Mouse (Mus musculus): Measurements from ENCODE around the gene Ano6. TPM values are rescaled to one million over a fixed set of nuclear protein-coding genes. Genes with fewer than 3 reads are reported as not detected.
A peak's percentile ranks its signal among the peaks of the same experiment; 100 is the strongest.

Ano6 gene
- total RNA-seq, 1 experiment from 2014 or later, result 33.6 TPM

- ATAC-seq (replicated peaks in 1 of 2; ENCODE audit: insufficient read depth in 1 of 2, low FRiP score in 2 of 2, low TSS enrichment in 1 of 2, low read depth in 1 of 2, poor library complexity in 2 of 2, severe bottlenecking in 2 of 2), result peak; percentile 51 to 68
Measured at GRCm38 (mm10) chr15:95887365-95887764, 96.7 kb downstream of the Ano6 start.

DNA sequence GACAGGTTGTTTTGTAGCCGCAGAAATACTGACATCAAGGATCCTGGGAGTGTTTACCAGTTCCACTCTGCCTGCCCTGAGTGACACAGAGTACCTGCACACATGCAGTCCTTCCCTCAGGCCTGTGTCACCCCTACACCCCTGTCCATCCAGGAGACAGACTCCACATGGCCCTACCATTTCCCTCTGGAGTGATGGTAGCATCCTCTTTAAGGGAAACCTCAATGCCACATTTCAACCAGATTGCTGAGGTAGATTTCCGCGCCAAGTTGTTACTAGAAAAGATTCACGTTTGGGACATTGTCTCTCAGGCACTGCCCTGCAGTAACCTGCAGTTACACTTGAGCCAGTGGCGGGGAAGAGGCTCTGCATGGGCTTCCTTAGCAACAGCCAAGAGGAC lies 97.9 kb downstream of the Ano6 start:
- ATAC-seq (replicated peaks in 1 of 2; ENCODE audit: insufficient read depth in 1 of 2, low FRiP score in 2 of 2, low TSS enrichment in 1 of 2, low read depth in 1 of 2, poor library complexity in 2 of 2, severe bottlenecking in 2 of 2), result no peak

DNA sequence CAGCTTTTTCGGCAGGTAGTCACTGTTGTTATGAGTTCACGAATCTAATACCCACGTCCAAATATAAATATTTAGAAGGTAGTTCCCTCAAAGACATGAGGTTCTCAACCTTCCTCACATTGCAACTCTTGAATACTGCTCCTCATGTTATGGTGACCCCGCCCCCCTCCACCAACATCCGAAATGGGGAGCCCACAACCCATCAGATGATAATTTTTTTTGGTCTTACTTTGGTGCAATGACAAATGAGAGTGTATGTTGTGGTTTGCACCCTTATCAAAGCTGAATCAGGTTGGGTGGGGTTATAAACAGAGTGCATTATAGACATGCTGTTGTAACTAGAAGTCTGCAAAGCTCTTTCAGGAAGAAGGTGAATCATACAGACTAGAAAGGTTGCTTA lies 99.7 kb downstream of the Ano6 start:
- no peak for ATAC-seq (replicated peaks in 1 of 2; ENCODE audit: insufficient read depth in 1 of 2, low FRiP score in 2 of 2, low TSS enrichment in 1 of 2, low read depth in 1 of 2, poor library complexity in 2 of 2, severe bottlenecking in 2 of 2)

DNA sequence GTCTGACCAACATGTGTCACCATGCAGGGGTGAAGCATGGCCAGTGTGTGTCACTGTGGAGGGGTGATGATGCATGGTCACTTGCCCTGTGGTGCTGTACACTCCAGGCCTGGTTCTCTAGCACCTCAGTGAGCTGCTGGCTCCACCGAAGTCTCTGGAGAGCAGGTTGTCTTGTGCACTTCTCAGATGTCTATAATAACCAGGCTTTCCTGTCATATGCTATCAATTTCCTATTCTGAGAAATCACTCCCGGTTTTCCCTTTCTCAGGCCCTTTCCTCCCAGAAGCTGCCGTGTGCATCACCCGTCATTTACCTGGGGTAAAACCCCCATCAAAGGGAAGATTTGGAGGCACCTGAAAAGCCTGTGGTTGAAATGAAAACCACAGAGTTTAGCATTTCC lies 101.5 kb downstream of the Ano6 start:
- no peak for ATAC-seq (replicated peaks in 1 of 2; ENCODE audit: insufficient read depth in 1 of 2, low FRiP score in 2 of 2, low TSS enrichment in 1 of 2, low read depth in 1 of 2, poor library complexity in 2 of 2, severe bottlenecking in 2 of 2)

DNA sequence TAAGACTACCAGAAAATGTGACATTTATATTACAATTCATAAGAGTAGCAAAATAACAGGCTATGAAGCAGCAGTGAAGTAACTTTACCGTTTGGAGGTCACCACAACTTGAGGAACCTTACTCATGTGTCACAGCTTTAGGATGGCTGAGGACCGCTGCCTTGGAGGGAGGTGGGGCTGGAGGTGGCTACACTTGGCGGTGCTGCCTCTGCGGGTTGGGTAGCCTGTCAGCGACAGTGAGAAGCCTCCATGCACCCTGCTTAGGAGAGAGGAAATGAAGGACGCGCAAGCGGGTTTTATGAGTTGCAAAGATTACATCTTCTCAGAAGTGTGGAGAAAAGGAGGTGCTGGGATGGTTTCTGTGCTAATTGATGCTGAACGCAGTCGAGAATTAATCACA lies 102.3 kb downstream of the Ano6 start:
- ATAC-seq (replicated peaks in 1 of 2; ENCODE audit: insufficient read depth in 1 of 2, low FRiP score in 2 of 2, low TSS enrichment in 1 of 2, low read depth in 1 of 2, poor library complexity in 2 of 2, severe bottlenecking in 2 of 2), result peak; percentile 63 to 81; a peak in 3 of 4 replicates

DNA sequence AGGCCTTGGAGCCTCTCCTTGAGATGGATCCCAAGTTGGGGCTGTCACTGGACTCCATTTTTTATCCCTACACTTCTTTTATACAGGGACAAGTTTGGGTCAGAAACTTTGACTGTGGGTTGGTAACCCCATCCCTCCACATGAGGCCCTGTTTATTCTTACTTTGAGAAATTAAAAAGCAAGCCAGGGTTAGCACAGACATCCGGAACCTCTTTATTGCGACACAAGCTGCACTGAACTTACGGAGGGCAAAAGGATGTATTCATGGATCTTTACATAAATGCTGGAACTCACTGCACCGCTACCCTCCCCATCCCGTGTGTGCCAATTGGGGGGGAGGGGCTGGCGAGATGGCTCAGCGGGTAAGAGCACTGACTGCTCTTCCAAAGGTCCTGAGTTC lies 105.1 kb downstream of the Ano6 start:
- no peak for ATAC-seq (replicated peaks in 1 of 2; ENCODE audit: insufficient read depth in 1 of 2, low FRiP score in 2 of 2, low TSS enrichment in 1 of 2, low read depth in 1 of 2, poor library complexity in 2 of 2, severe bottlenecking in 2 of 2)

DNA sequence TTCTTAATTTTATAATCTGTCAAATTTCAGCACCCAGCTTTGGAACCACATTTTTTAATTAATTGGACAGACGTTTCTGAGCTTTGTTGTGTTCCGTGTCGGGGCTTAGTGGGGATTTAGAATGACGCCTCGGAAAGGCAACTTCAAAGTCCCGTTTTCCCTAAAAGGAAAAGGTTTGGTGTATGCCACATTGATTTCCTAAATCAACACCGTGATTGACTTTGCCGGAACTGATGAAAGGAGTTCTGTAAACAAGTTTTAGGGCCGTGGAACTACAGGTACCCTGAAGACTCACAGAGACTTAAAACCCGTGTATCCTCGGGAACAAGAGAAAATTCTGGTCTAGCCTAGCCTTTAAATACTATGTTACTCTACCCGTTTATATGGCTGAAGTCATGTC lies 107.0 kb downstream of the Ano6 start:
- ATAC-seq (replicated peaks in 1 of 2; ENCODE audit: insufficient read depth in 1 of 2, low FRiP score in 2 of 2, low TSS enrichment in 1 of 2, low read depth in 1 of 2, poor library complexity in 2 of 2, severe bottlenecking in 2 of 2), result no peak

GRCm38 (mm10) chr15:95898438-95898837 lies 107.8 kb downstream of the Ano6 start:
- no peak for ATAC-seq (replicated peaks in 1 of 2; ENCODE audit: insufficient read depth in 1 of 2, low FRiP score in 2 of 2, low TSS enrichment in 1 of 2, low read depth in 1 of 2, poor library complexity in 2 of 2, severe bottlenecking in 2 of 2)

- ATAC-seq (replicated peaks in 1 of 2; ENCODE audit: insufficient read depth in 1 of 2, low FRiP score in 2 of 2, low TSS enrichment in 1 of 2, low read depth in 1 of 2, poor library complexity in 2 of 2, severe bottlenecking in 2 of 2), result no peak
Measured at GRCm38 (mm10) chr15:95902396-95902795, 111.8 kb downstream of the Ano6 start.

- ATAC-seq (replicated peaks in 1 of 2; ENCODE audit: insufficient read depth in 1 of 2, low FRiP score in 2 of 2, low TSS enrichment in 1 of 2, low read depth in 1 of 2, poor library complexity in 2 of 2, severe bottlenecking in 2 of 2), result no peak
Measured at GRCm38 (mm10) chr15:95904247-95904646, 113.6 kb downstream of the Ano6 start.

GRCm38 (mm10) chr15:95906017-95906749 lies 115.5 kb downstream of the Ano6 start:
- peak; percentile 88 to 91 for ATAC-seq (replicated peaks in 1 of 2; ENCODE audit: insufficient read depth in 1 of 2, low FRiP score in 2 of 2, low TSS enrichment in 1 of 2, low read depth in 1 of 2, poor library complexity in 2 of 2, severe bottlenecking in 2 of 2)

GRCm38 (mm10) chr15:95906891-95907290 lies 116.2 kb downstream of the Ano6 start:
- peak; percentile 43 to 61 for ATAC-seq (replicated peaks in 1 of 2; ENCODE audit: insufficient read depth in 1 of 2, low FRiP score in 2 of 2, low TSS enrichment in 1 of 2, low read depth in 1 of 2, poor library complexity in 2 of 2, severe bottlenecking in 2 of 2)

DNA sequence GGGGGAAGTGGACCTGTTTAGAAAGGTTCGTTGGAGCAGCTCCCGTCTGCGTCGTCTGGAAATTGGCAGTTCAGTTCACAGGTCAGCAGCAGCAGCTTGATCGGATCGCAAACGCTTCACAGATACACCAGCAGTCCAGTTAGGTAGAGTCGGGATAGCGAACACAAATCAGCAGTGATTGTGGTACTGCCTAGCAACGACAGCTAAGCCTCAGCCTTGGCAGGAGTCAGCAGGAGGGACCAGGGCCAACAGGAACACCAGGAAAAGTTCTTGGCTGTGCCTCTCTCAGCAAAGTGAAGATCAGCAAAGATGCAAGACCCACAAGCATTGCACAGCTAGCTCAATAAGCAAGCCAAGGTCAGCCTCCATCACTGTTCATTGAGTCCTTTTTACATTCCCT lies 116.7 kb downstream of the Ano6 start:
- ATAC-seq (replicated peaks in 1 of 2; ENCODE audit: insufficient read depth in 1 of 2, low FRiP score in 2 of 2, low TSS enrichment in 1 of 2, low read depth in 1 of 2, poor library complexity in 2 of 2, severe bottlenecking in 2 of 2), result no peak

- no peak for ATAC-seq (replicated peaks in 1 of 2; ENCODE audit: insufficient read depth in 1 of 2, low FRiP score in 2 of 2, low TSS enrichment in 1 of 2, low read depth in 1 of 2, poor library complexity in 2 of 2, severe bottlenecking in 2 of 2)
Measured at GRCm38 (mm10) chr15:95907909-95908308, 117.3 kb downstream of the Ano6 start.

DNA sequence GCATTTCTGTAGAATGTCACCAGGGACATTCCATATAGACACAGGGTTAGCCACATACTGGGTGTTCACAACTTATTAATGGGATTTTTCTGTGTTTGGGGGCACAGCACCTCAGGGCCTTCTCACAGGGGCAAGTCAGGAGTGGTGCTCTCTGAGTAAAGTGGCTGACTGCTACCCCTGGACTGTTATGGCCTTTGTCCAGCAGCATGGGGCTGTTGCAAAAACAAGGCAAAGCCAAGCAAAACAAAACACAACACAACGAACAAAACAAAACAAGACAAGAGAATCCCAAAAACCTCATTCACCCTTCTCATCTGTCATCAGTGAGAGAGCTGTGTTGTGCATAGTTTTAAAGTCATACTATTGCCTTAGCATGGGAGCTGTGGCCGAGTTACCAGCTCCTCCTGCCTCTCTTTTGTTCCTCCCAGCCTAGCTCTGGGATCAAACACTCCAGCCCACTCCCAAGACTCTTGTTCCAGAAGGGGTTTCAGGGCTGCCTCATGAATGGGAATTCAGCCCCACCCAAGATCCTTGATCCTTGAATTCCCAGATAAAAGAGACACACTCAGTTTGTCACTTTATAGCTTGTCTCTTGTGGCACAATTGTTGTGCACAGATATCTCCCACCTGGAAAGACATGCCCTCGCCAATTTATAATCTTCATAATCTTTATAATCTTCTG lies 119.6 kb downstream of the Ano6 start:
- no peak for ATAC-seq (replicated peaks in 1 of 2; ENCODE audit: insufficient read depth in 1 of 2, low FRiP score in 2 of 2, low TSS enrichment in 1 of 2, low read depth in 1 of 2, poor library complexity in 2 of 2, severe bottlenecking in 2 of 2)

DNA sequence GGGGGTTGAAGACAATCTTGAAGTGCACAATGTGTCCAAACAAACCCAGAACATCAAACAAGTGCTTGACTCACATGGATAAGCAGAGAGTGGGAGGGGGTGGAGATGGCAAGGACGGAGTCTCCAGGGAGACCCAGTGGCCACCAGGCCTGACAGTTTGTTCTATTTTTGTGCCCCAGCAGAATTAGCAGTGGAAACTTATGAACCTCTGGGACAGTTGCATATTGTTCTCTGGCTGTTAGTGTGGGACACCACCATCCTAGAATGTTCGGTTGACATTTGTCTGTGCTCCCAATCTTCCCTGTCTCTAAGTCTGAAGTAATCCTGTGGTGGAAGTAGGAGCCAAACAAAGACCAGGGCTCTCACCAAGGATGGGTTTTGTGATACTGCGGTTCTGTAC lies 124.3 kb downstream of the Ano6 start:
- ATAC-seq (replicated peaks in 1 of 2; ENCODE audit: insufficient read depth in 1 of 2, low FRiP score in 2 of 2, low TSS enrichment in 1 of 2, low read depth in 1 of 2, poor library complexity in 2 of 2, severe bottlenecking in 2 of 2), result no peak

GRCm38 (mm10) chr15:95915477-95915876 lies 124.8 kb downstream of the Ano6 start:
- no peak for ATAC-seq (replicated peaks in 1 of 2; ENCODE audit: insufficient read depth in 1 of 2, low FRiP score in 2 of 2, low TSS enrichment in 1 of 2, low read depth in 1 of 2, poor library complexity in 2 of 2, severe bottlenecking in 2 of 2)

GRCm38 (mm10) chr15:95917330-95917729 lies 126.7 kb downstream of the Ano6 start:
- no peak for ATAC-seq (replicated peaks in 1 of 2; ENCODE audit: insufficient read depth in 1 of 2, low FRiP score in 2 of 2, low TSS enrichment in 1 of 2, low read depth in 1 of 2, poor library complexity in 2 of 2, severe bottlenecking in 2 of 2)

DNA sequence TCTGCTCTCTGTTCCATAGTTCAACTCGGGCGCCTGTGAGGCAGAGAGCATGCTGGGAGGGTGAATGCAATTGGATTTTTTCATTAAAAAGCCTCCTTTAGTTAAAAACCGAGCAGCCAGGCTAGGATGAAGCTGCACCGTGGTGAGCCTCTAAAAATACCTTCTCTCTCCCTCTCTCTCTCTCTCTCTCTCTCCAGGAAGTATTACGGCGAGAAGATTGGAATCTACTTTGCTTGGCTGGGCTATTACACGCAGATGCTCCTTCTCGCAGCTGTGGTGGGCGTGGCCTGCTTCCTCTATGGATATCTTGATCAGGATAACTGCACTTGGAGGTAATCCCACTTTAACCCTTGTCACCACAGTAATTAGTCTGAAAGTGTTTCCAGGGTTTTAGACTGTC lies 129.4 kb downstream of the Ano6 start:
- ATAC-seq (replicated peaks in 1 of 2; ENCODE audit: insufficient read depth in 1 of 2, low FRiP score in 2 of 2, low TSS enrichment in 1 of 2, low read depth in 1 of 2, poor library complexity in 2 of 2, severe bottlenecking in 2 of 2), result no peak
